Mouse (Mus musculus) MEL (cell line): Measurements from ENCODE around the gene Lrp11. TPM values are rescaled to one million over a fixed set of nuclear protein-coding genes. Genes with fewer than 3 reads are reported as not detected.

Source experiments
- DNase-seq: peaks from one replicate; pipeline ENCODE4 v3.0.0; 2011; ENCODE audit warnings: low read depth, low spot score
- H3K27ac ChIP-seq: 2 replicates; pipeline ENCODE4 v1.5.1; 2012; ENCODE audit warnings: low read depth, mild to moderate bottlenecking, control low read depth, low read length, moderate library complexity; ENCODE audit not compliant: control insufficient read depth
- H3K27me3 ChIP-seq, 2 experiments: fragments of 150-350 bp in 1 of 2; sonication (generic) in 1 of 2; 2 replicates each; pipeline ENCODE4 v1.6.1; 2012; ENCODE audit warnings: low read length in 2 of 2, mild to moderate bottlenecking in 2 of 2, improper control_type of control experiment in 1 of 2, moderate library complexity in 1 of 2; ENCODE audit not compliant: insufficient read depth in 2 of 2, control insufficient read depth in 1 of 2
- H3K36me3 ChIP-seq, 2 experiments: 2 replicates each; pipeline ENCODE4 v1.6.1; 2012 to 2014; ENCODE audit warnings: low read length in 2 of 2, improper control_type of control experiment in 1 of 2, inconsistent platforms in 1 of 2, mild to moderate bottlenecking in 1 of 2; ENCODE audit not compliant: insufficient read depth in 2 of 2, control insufficient read depth in 1 of 2
- H3K4me1 ChIP-seq, 2 experiments: fragments of 150-350 bp in 1 of 2; sonication (generic) in 1 of 2; 2 replicates each; pipeline ENCODE4 v1.6.1; 2012; ENCODE audit warnings: low read length in 2 of 2, improper control_type of control experiment in 1 of 2, mild to moderate bottlenecking in 1 of 2; ENCODE audit not compliant: insufficient read depth in 2 of 2, control insufficient read depth in 1 of 2
- H3K4me3 ChIP-seq, 2 experiments: fragments of 150-350 bp in 1 of 2; sonication (generic) in 1 of 2; 2 replicates each; pipeline ENCODE4 v1.5.1; 2012; ENCODE audit warnings: low read depth in 2 of 2, low read length in 2 of 2, mild to moderate bottlenecking in 2 of 2, moderate library complexity in 2 of 2, control low read depth in 1 of 2, improper control_type of control experiment in 1 of 2; ENCODE audit not compliant: control insufficient read depth in 1 of 2, insufficient read depth in 1 of 2
- H3K79me2 ChIP-seq: 2 replicates; pipeline ENCODE4 v1.6.1; 2012; ENCODE audit warnings: mild to moderate bottlenecking, low read length, moderate library complexity; ENCODE audit not compliant: control insufficient read depth, poor library complexity, insufficient read depth
- H3K9ac ChIP-seq: 2 replicates; pipeline ENCODE4 v1.6.1; 2012; ENCODE audit warnings: low read depth, mild to moderate bottlenecking, control low read depth, low read length, moderate library complexity; ENCODE audit not compliant: control insufficient read depth, poor library complexity, severe bottlenecking
- H3K9me3 ChIP-seq: fragments of 150-350 bp; sonication (generic); replicated peaks from 2 replicates; pipeline ENCODE4 v1.6.1; 2012; ENCODE audit warnings: mild to moderate bottlenecking, low read length, improper control_type of control experiment, moderate library complexity; ENCODE audit not compliant: insufficient read depth
- BHLHE40 ChIP-seq: IDR thresholded peaks from 2 replicates; pipeline ENCODE4 v1.6.1; 2012; ENCODE audit warnings: low read depth, mild to moderate bottlenecking, inconsistent platforms, low read length, improper control_type of control experiment, borderline replicate concordance
- CHD1 ChIP-seq: IDR thresholded peaks from 2 replicates; pipeline ENCODE4 v1.6.1; 2012; ENCODE audit warnings: low read depth, mild to moderate bottlenecking, inconsistent platforms, low read length, improper control_type of control experiment
- CHD2 ChIP-seq: IDR thresholded peaks from 2 replicates; pipeline ENCODE4 v1.6.1; 2011; ENCODE audit warnings: low read length, improper control_type of control experiment
- CTCF ChIP-seq, 3 experiments: IDR thresholded peaks in 2 of 3; conservative IDR thresholded peaks in 1 of 3; 2 replicates each; pipeline ENCODE4 v1.5.1; 2011 to 2012; ENCODE audit warnings: low read length in 3 of 3, low read depth in 2 of 3, mild to moderate bottlenecking in 2 of 3, improper control_type of control experiment in 1 of 3, inconsistent platforms in 1 of 3, mixed read lengths in 1 of 3, moderate library complexity in 1 of 3; ENCODE audit not compliant: control insufficient read depth in 1 of 3, insufficient read depth in 1 of 3, poor library complexity in 1 of 3, severe bottlenecking in 1 of 3
- EP300 ChIP-seq, 2 experiments: IDR thresholded peaks; 2 replicates each; pipeline ENCODE4 v1.6.1; 2011; ENCODE audit warnings: improper control_type of control experiment in 2 of 2, low read length in 2 of 2, low read depth in 1 of 2, mild to moderate bottlenecking in 1 of 2
- GABPA ChIP-seq: IDR thresholded peaks from 2 replicates; pipeline ENCODE4 v1.6.1; 2012; ENCODE audit warnings: low read depth, mild to moderate bottlenecking, inconsistent platforms, low read length, improper control_type of control experiment, moderate library complexity
- HCFC1 ChIP-seq: IDR thresholded peaks from 2 replicates; pipeline ENCODE4 v1.6.1; 2012; ENCODE audit warnings: low read depth, mild to moderate bottlenecking, inconsistent platforms, low read length, improper control_type of control experiment, moderate library complexity
- MAFK ChIP-seq: IDR thresholded peaks from 2 replicates; pipeline ENCODE4 v1.6.1; 2011; ENCODE audit warnings: low read depth, mild to moderate bottlenecking, low read length, improper control_type of control experiment, borderline replicate concordance
- MAX ChIP-seq: IDR thresholded peaks from 2 replicates; pipeline ENCODE4 v1.6.1; 2011; ENCODE audit warnings: low read length, improper control_type of control experiment
- MEF2A ChIP-seq: IDR thresholded peaks from 2 replicates; pipeline ENCODE4 v1.6.1; 2014; ENCODE audit warnings: low read depth, mild to moderate bottlenecking, inconsistent platforms, low read length, improper control_type of control experiment; ENCODE audit not compliant: poor library complexity, insufficient replicate concordance, severe bottlenecking; ENCODE audit errors: extremely low read depth
- MYB ChIP-seq: IDR thresholded peaks from 2 replicates; pipeline ENCODE4 v1.6.1; 2011; ENCODE audit warnings: mild to moderate bottlenecking, low read depth, low read length, improper control_type of control experiment
- MYC ChIP-seq: IDR thresholded peaks from 2 replicates; pipeline ENCODE4 v1.6.1; 2011; ENCODE audit warnings: low read depth, mild to moderate bottlenecking, low read length, improper control_type of control experiment, moderate library complexity
- NELFE ChIP-seq: IDR thresholded peaks from 2 replicates; pipeline ENCODE4 v1.6.1; 2011; ENCODE audit warnings: low read depth, low read length, improper control_type of control experiment
- POLR2A ChIP-seq, 2 experiments: IDR thresholded peaks; 2 replicates each; pipeline ENCODE4 v1.6.1; 2011 to 2012; ENCODE audit warnings: low read length in 2 of 2, mild to moderate bottlenecking in 2 of 2, control low read depth in 1 of 2, improper control_type of control experiment in 1 of 2, low read depth in 1 of 2, moderate library complexity in 1 of 2; ENCODE audit not compliant: control insufficient read depth in 1 of 2, insufficient read depth in 1 of 2, poor library complexity in 1 of 2
- POLR2AphosphoS5 ChIP-seq: IDR thresholded peaks from 2 replicates; pipeline ENCODE4 v1.6.1; 2012; ENCODE audit warnings: low read depth, borderline replicate concordance, mild to moderate bottlenecking, inconsistent platforms, low read length, moderate library complexity, mixed read lengths
- RAD21 ChIP-seq: IDR thresholded peaks from 2 replicates; pipeline ENCODE4 v1.6.1; 2011; ENCODE audit warnings: mild to moderate bottlenecking, low read depth, low read length, improper control_type of control experiment
- RCOR1 ChIP-seq: IDR thresholded peaks from 2 replicates; pipeline ENCODE4 v1.6.1; 2012; ENCODE audit warnings: low read depth, mild to moderate bottlenecking, inconsistent platforms, low read length, improper control_type of control experiment
- SMC3 ChIP-seq: IDR thresholded peaks from 2 replicates; pipeline ENCODE4 v1.6.1; 2011; ENCODE audit warnings: low read depth, low read length, improper control_type of control experiment
- TAL1 ChIP-seq: IDR thresholded peaks from 2 replicates; pipeline ENCODE4 v1.6.1; 2012; ENCODE audit warnings: mild to moderate bottlenecking, inconsistent platforms, low read length, moderate library complexity, mixed read lengths
- UBTF ChIP-seq: IDR thresholded peaks from 2 replicates; pipeline ENCODE4 v1.6.1; 2012; ENCODE audit warnings: low read depth, mild to moderate bottlenecking, inconsistent platforms, low read length, improper control_type of control experiment, moderate library complexity, borderline replicate concordance; ENCODE audit not compliant: insufficient read depth
- ZKSCAN1 ChIP-seq: IDR thresholded peaks from 2 replicates; pipeline ENCODE4 v1.6.1; 2012; ENCODE audit warnings: low read depth, mild to moderate bottlenecking, inconsistent platforms, low read length, improper control_type of control experiment, moderate library complexity
- ZMIZ1 ChIP-seq: IDR thresholded peaks from 2 replicates; pipeline ENCODE4 v1.6.1; 2012; ENCODE audit warnings: low read depth, mild to moderate bottlenecking, inconsistent platforms, low read length, improper control_type of control experiment, moderate library complexity
- ZNF384 ChIP-seq: IDR thresholded peaks from 2 replicates; pipeline ENCODE4 v1.6.1; 2012; ENCODE audit warnings: low read depth, mild to moderate bottlenecking, inconsistent platforms, low read length, improper control_type of control experiment
- polyA plus RNA-seq, 2 experiments: library from polyadenylated mRNA; stranded (reverse) in 1 of 2; unstranded in 1 of 2; fragments of >175 nt in 1 of 2; fragments of >200 nt in 1 of 2; gene quantifications; 2 replicates each; pipeline versions ENCODE4 v1.2.1 to v1.2.4; 2012; ENCODE audit warnings: low replicate concordance in 2 of 2, low read depth in 1 of 2; ENCODE audit not compliant: insufficient read length in 2 of 2, insufficient read depth in 1 of 2, missing spikeins in 1 of 2
- total RNA-seq: library from RNA; depleted of rRNA; stranded (reverse); fragments of 300-350 nt; gene quantifications from 2 replicates; pipeline ENCODE4 v1.2.3, GENCODE M21; 2012

Lrp11 gene
- total and polyA plus RNA-seq, 3 experiments: 0.92 to 1.0 TPM; not detected in 1

DNA sequence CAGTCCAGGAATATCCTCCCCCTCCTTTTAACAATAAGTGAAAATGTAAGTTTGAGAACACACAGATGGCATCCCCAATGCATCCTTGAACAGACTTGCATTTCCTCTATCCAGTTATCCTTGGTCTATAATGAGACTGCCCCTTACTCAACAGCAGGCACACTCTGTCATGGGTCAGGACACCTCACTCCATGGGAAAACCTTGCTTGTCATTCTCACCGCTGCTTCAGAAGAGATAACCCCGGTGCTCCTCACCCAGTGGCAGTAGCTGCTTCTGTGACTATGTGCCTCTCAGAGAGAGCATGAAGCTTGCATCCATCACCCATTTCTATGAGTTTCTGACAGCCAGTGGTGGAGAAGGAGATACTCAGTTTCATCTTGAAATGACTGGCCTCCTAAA, 16.8 kb downstream of the Lrp11 start:
- Histone ChIP-seq H3K79me2 (no peaks in the 10 kb centered on the region), H3K4me3 (no peak overlapping the region), H3K9ac (no peak overlapping the region), H3K27me3 (no peaks in the 10 kb centered on the region), H3K4me1 (no peaks in the 10 kb centered on the region)
- DNase-seq: no peak
- TF ChIP-seq POLR2AphosphoS5 (no peak), RAD21 (no peak), SMC3 (no peak), ZKSCAN1 (no peak), ZMIZ1 (no peak), CTCF (IDR thresholded peaks at IDR 0.05 in 2 of 3, conservative IDR thresholded peaks at IDR 0.05 in 1 of 3; ENCODE audit: control insufficient read depth in 1 of 3, insufficient read depth in 1 of 3, low read depth in 2 of 3, low read length in 3 of 3, poor library complexity in 1 of 3, severe bottlenecking in 1 of 3) (no peak), POLR2A (IDR thresholded peaks at IDR 0.05; ENCODE audit: control insufficient read depth in 1 of 2, insufficient read depth in 1 of 2, low read depth in 1 of 2, low read length in 2 of 2, poor library complexity in 1 of 2) (no peak), GABPA (no peak), HCFC1 (no peak), MAX (no peak), MYC (no peak), MAFK (no peak), RCOR1 (no peak), NELFE (no peak)
- TF ChIP-seq, all 39 proteins: peak for 0
- Histone ChIP-seq H3K9me3 (no peaks in the 10 kb centered on the region), H3K36me3 (no peaks in the 10 kb centered on the region), H3K27ac (no peak overlapping the region)

DNA sequence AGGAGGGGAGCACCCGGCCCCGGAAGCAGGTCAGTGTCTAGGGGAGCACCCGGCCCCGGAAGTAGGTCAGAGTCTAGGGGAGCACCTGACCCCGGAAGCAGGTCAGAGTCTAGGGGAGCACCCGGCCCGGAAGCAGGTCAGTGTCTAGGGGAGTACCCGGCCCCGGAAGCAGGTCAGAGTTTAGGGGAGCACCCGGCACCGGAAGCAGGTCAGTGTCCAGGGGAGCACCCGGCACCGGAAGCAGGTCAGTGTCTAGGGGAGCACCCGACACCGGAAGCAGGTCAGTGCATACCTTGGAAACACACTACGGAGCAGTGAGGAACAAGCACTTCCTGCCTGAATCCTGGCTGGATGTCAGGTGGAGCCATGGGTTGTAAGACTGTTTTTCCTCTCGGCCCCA, 19.0 kb downstream of the Lrp11 start:
- Histone ChIP-seq H3K36me3 (no peaks in the 10 kb centered on the region), H3K27ac (no peak overlapping the region)
- TF ChIP-seq UBTF (no peak), POLR2AphosphoS5 (no peak), ZMIZ1 (no peak), TAL1 (no peak), CHD1 (no peak), HCFC1 (no peak), MEF2A (no peak), EP300 (IDR thresholded peaks at IDR 0.05; ENCODE audit: low read depth in 1 of 2, low read length in 2 of 2) (no peak), ZNF384 (no peak), RAD21 (no peak), CHD2 (no peak), SMC3 (no peak), BHLHE40 (no peak), MYB (no peak)
- TF ChIP-seq, all 39 proteins: peak for 0
- Histone ChIP-seq H3K9ac (no peak overlapping the region), H3K9me3 (no peaks in the 10 kb centered on the region), H3K4me1 (no peaks in the 10 kb centered on the region), H3K79me2 (no peaks in the 10 kb centered on the region), H3K4me3 (no peak overlapping the region), H3K27me3 (no peaks in the 10 kb centered on the region)
- DNase-seq: no peak
